Mouse (Mus musculus): ENCODE data around the gene Pex7.

Pex7 gene

GRCm38 (mm10) chr10:19876669-19877068 lies 30.8 kb downstream of the Pex7 start:
- DNase-seq = no peak

- DNase-seq = no peak
Observed at GRCm38 (mm10) chr10:19875346-19875745, 32.1 kb downstream of the Pex7 start.

GRCm38 (mm10) chr10:19855597-19856306 lies 51.7 kb downstream of the Pex7 start:
- DNase-seq = no peak

- DNase-seq = no peak
Observed at GRCm38 (mm10) chr10:19853609-19854008, 53.9 kb downstream of the Pex7 start.

- no peak for DNase-seq
Observed at GRCm38 (mm10) chr10:19852776-19853175, 54.7 kb downstream of the Pex7 start.

- peak; percentile 27 to 43 for DNase-seq
Observed at GRCm38 (mm10) chr10:19850998-19851691, 56.3 kb downstream of the Pex7 start, which contains the start of gene Slc35d3. Gene Slc35d3, minus strand, starts transcription at chr10:19851459.

GRCm38 (mm10) chr10:19850544-19850997 lies 56.9 kb downstream of the Pex7 start:
- peak in 1 of 2 experiments; percentile 6 for DNase-seq

GRCm38 (mm10) chr10:19849771-19850365 lies 57.6 kb downstream of the Pex7 start:
- DNase-seq = peak in 1 of 2 experiments; percentile 7

- DNase-seq = no peak
Observed at GRCm38 (mm10) chr10:19848928-19849770, 58.3 kb downstream of the Pex7 start.

- no peak for DNase-seq
Observed at GRCm38 (mm10) chr10:19839836-19840235, 67.7 kb downstream of the Pex7 start.

GRCm38 (mm10) chr10:19835887-19836710 lies 71.4 kb downstream of the Pex7 start:
- no peak for DNase-seq

- no peak for DNase-seq
Observed at GRCm38 (mm10) chr10:19834222-19834621, 73.3 kb downstream of the Pex7 start.

- DNase-seq = no peak
Observed at GRCm38 (mm10) chr10:19831072-19831849, 76.2 kb downstream of the Pex7 start.

GRCm38 (mm10) chr10:19820986-19821385 lies 86.5 kb downstream of the Pex7 start:
- no peak for DNase-seq

GRCm38 (mm10) chr10:19818723-19819355 lies 88.7 kb downstream of the Pex7 start:
- DNase-seq = no peak

GRCm38 (mm10) chr10:19815371-19815770 lies 92.1 kb downstream of the Pex7 start:
- DNase-seq = no peak

- no peak for DNase-seq
Observed at GRCm38 (mm10) chr10:19811436-19812172, 95.9 kb downstream of the Pex7 start.

- no peak for DNase-seq
Observed at GRCm38 (mm10) chr10:19804763-19805162, 102.7 kb downstream of the Pex7 start.
